Mouse (Mus musculus) intestine, embryonic 15.5 days (tissue): ENCODE results near the gene Vrtn. TPM values are rescaled to one million over a fixed set of nuclear protein-coding genes. Genes with fewer than 3 reads are reported as not detected.

Source experiments
- ATAC-seq: fragments of 200-750 bp; cut with Nextera tagmentation; 2 replicates; pipeline ENCODE4 v1.8.0; 2017; ENCODE audit warnings: moderate TSS enrichment, moderate library complexity
- H3K27ac ChIP-seq: fragments of 300-500 bp; sonication (generic); 2 replicates; pipeline ENCODE4 v1.5.1; 2015; ENCODE audit warnings: mild to moderate bottlenecking, inconsistent platforms
- H3K27me3 ChIP-seq: fragments of 300-500 bp; sonication (generic); replicated peaks from 2 replicates; pipeline ENCODE4 v1.6.1; 2015; ENCODE audit warnings: inconsistent platforms
- H3K36me3 ChIP-seq: fragments of 300-500 bp; sonication (generic); 2 replicates; pipeline ENCODE4 v1.6.1; 2015; ENCODE audit warnings: inconsistent platforms
- H3K4me1 ChIP-seq: fragments of 300-500 bp; sonication (generic); replicated peaks from 2 replicates; pipeline ENCODE4 v1.6.1; 2015; ENCODE audit warnings: inconsistent platforms
- H3K4me2 ChIP-seq: fragments of 300-500 bp; sonication (generic); replicated peaks from 2 replicates; pipeline ENCODE4 v1.6.1; 2015; ENCODE audit warnings: mild to moderate bottlenecking, inconsistent platforms
- H3K4me3 ChIP-seq: fragments of 300-500 bp; sonication (generic); replicated peaks from 2 replicates; pipeline ENCODE4 v1.5.1; 2015; ENCODE audit warnings: inconsistent platforms
- H3K9ac ChIP-seq: fragments of 300-500 bp; sonication (generic); 2 replicates; pipeline ENCODE4 v1.6.1; 2015; ENCODE audit warnings: inconsistent platforms
- H3K9me3 ChIP-seq: fragments of 300-500 bp; sonication (generic); 2 replicates; pipeline ENCODE4 v1.6.1; 2016; ENCODE audit warnings: inconsistent platforms
- WGBS: fragments of 180-500 bp; shearing (Covaris S2); methylation state at CpG from one replicate; pipeline ENCODE4 v1.1.7; 2015; 5-methylcytosine and 5-hydroxymethylcytosine counted together
- polyA plus RNA-seq: library from polyadenylated mRNA; unstranded; fragments of >200 nt; fragmentation: Nextera tagmentation; extraction: Ambion mirVana; gene quantifications from 2 replicates; pipeline ENCODE4 v1.2.1, GENCODE M21; 2015

The Vrtn gene
- polyA plus RNA-seq = not detected in 2 replicates

- H3K27me3 ChIP-seq = peaks cover 41% of the 10 kb centered on the region
- no peaks in the 10 kb centered on the region for H3K9me3 ChIP-seq
- H3K4me2 ChIP-seq = no peak within 1 kb of the TSS
- H3K4me1 ChIP-seq = no peaks in the 10 kb centered on the region
- ATAC-seq = no peak
- WGBS = 10% methylated on average over 9 of the region's 9 CpGs
- no peak within 1 kb of the TSS for H3K27ac ChIP-seq
- H3K9ac ChIP-seq = no peak within 1 kb of the TSS
- no peaks in the 10 kb centered on the region for H3K36me3 ChIP-seq
- H3K4me3 ChIP-seq = no peak within 1 kb of the TSS
Observed at GRCm38 (mm10) chr12:84640654-84641053, at the start of gene Vrtn. Vrtn (plus strand) TSS chr12:84641019.

- no peaks in the 10 kb centered on the region for H3K4me1 ChIP-seq
- H3K9ac ChIP-seq = no peak overlapping the region
- WGBS = 25% methylated on average over 8 of the region's 8 CpGs
- no peak for ATAC-seq
- H3K27ac ChIP-seq = no peak overlapping the region
- H3K4me2 ChIP-seq = no peak overlapping the region
- H3K4me3 ChIP-seq = no peak overlapping the region
- H3K27me3 ChIP-seq = peaks cover 4% of the 10 kb centered on the region; the same call in 1 of the 2 replicates
- H3K9me3 ChIP-seq = no peaks in the 10 kb centered on the region
- no peaks in the 10 kb centered on the region for H3K36me3 ChIP-seq
Observed at GRCm38 (mm10) chr12:84598324-84598723, 42.5 kb upstream of the Vrtn start.

- no peak overlapping the region for H3K4me2 ChIP-seq
- H3K36me3 ChIP-seq = peaks cover 4% of the 10 kb centered on the region
- 82% methylated on average over 7 of the region's 7 CpGs for WGBS
- H3K4me3 ChIP-seq = no peak overlapping the region
- no peaks in the 10 kb centered on the region for H3K27me3 ChIP-seq
- peak; percentile 63; the same call in 1 of the 2 replicates for ATAC-seq
- no peak overlapping the region for H3K27ac ChIP-seq
- no peak overlapping the region for H3K9ac ChIP-seq
- H3K9me3 ChIP-seq = no peaks in the 10 kb centered on the region
- no peaks in the 10 kb centered on the region for H3K4me1 ChIP-seq
Observed at GRCm38 (mm10) chr12:84604001-84604400, 36.8 kb upstream of the Vrtn start.

GRCm38 (mm10) chr12:84605860-84606259, 35.0 kb upstream of the Vrtn start:
- WGBS = 78% methylated on average over 7 of the region's 7 CpGs
- no peaks in the 10 kb centered on the region for H3K9me3 ChIP-seq
- no peak overlapping the region for H3K27ac ChIP-seq
- no peak overlapping the region for H3K9ac ChIP-seq
- no peaks in the 10 kb centered on the region for H3K27me3 ChIP-seq
- H3K4me2 ChIP-seq = no peak overlapping the region
- no peak for ATAC-seq
- H3K4me1 ChIP-seq = no peaks in the 10 kb centered on the region
- H3K36me3 ChIP-seq = peaks cover 4% of the 10 kb centered on the region
- no peak overlapping the region for H3K4me3 ChIP-seq

GRCm38 (mm10) chr12:84611718-84612117, 29.1 kb upstream of the Vrtn start:
- H3K4me3 ChIP-seq = no peak overlapping the region
- H3K9ac ChIP-seq = no peak overlapping the region
- no peak for ATAC-seq
- no peak overlapping the region for H3K27ac ChIP-seq
- no peak overlapping the region for H3K4me2 ChIP-seq
- 0 out of 2 replicates have a peak, but pooled peaks cover 3% of the 10 kb centered on the region for H3K4me1 ChIP-seq
- H3K27me3 ChIP-seq = no peaks in the 10 kb centered on the region
- no peaks in the 10 kb centered on the region; the same call in 1 of the 2 replicates for H3K36me3 ChIP-seq
- H3K9me3 ChIP-seq = no peaks in the 10 kb centered on the region
- WGBS = 87% methylated on average over 10 of the region's 10 CpGs

GRCm38 (mm10) chr12:84612518-84612917, 28.3 kb upstream of the Vrtn start:
- Histone ChIP-seq H3K27me3 (no peaks in the 10 kb centered on the region), H3K4me3 (no peak overlapping the region), H3K9me3 (no peaks in the 10 kb centered on the region), H3K4me2 (peak overlapping the region; percentile 28; the same call in 1 of the 2 replicates), H3K4me1 (0 out of 2 replicates have a peak, but pooled peaks cover 3% of the 10 kb centered on the region), H3K9ac (no peak overlapping the region), H3K36me3 (no peaks in the 10 kb centered on the region; the same call in 1 of the 2 replicates), H3K27ac (peak overlapping the region; percentile 44; the same call in 1 of the 2 replicates)
- WGBS = 51% methylated on average over 8 of the region's 8 CpGs
- ATAC-seq = peak; percentile 78

GRCm38 (mm10) chr12:84614001-84614400, 26.8 kb upstream of the Vrtn start:
- ATAC-seq = no peak
- no peak overlapping the region for H3K4me2 ChIP-seq
- WGBS = 84% methylated on average over 11 of the region's 11 CpGs

GRCm38 (mm10) chr12:84614524-84614923, 26.3 kb upstream of the Vrtn start:
- H3K4me1 ChIP-seq = 0 out of 2 replicates have a peak, but pooled peaks cover 3% of the 10 kb centered on the region
- no peaks in the 10 kb centered on the region for H3K9me3 ChIP-seq
- WGBS = 63% methylated on average over 7 of the region's 7 CpGs
- H3K27me3 ChIP-seq = no peaks in the 10 kb centered on the region
- H3K4me2 ChIP-seq = no peak overlapping the region
- H3K27ac ChIP-seq = no peak overlapping the region
- no peak overlapping the region for H3K9ac ChIP-seq
- H3K4me3 ChIP-seq = no peak overlapping the region
- H3K36me3 ChIP-seq = no peaks in the 10 kb centered on the region
- no peak for ATAC-seq

More at GRCm38 (mm10) chr12:84614001-84614400, 26.8 kb upstream of the Vrtn start:
- no peak overlapping the region for H3K9ac ChIP-seq
- no peaks in the 10 kb centered on the region for H3K36me3 ChIP-seq
- no peak overlapping the region for H3K4me3 ChIP-seq
- 0 out of 2 replicates have a peak, but pooled peaks cover 3% of the 10 kb centered on the region for H3K4me1 ChIP-seq
- no peaks in the 10 kb centered on the region for H3K9me3 ChIP-seq
- no peak overlapping the region for H3K27ac ChIP-seq
- H3K27me3 ChIP-seq = no peaks in the 10 kb centered on the region

GRCm38 (mm10) chr12:84616977-84617630, 23.7 kb upstream of the Vrtn start, which contains the start of gene Abcd4:
Abcd4 (minus strand) TSS chr12:84617413.
- H3K4me1 ChIP-seq = 0 out of 2 replicates have a peak, but pooled peaks cover 5% of the 10 kb centered on the region
- peak within 1 kb of the TSS; percentile 52 for H3K27ac ChIP-seq
- peak within 1 kb of the TSS; percentile 93 for H3K9ac ChIP-seq
- H3K9me3 ChIP-seq = no peaks in the 10 kb centered on the region
- no peaks in the 10 kb centered on the region for H3K36me3 ChIP-seq
- WGBS = under 1% methylated on average over 34 of the region's 34 CpGs
- H3K4me2 ChIP-seq = peak within 1 kb of the TSS; percentile 72
- peak within 1 kb of the TSS; percentile 82 for H3K4me3 ChIP-seq
- ATAC-seq = peak; percentile 98
- H3K27me3 ChIP-seq = no peaks in the 10 kb centered on the region

- Histone ChIP-seq H3K9me3 (no peaks in the 10 kb centered on the region), H3K36me3 (no peaks in the 10 kb centered on the region), H3K4me3 (peak overlapping the region; percentile 82), H3K27me3 (no peaks in the 10 kb centered on the region), H3K9ac (peak overlapping the region; percentile 41; the same call in 1 of the 2 replicates), H3K27ac (no peak overlapping the region), H3K4me1 (0 out of 2 replicates have a peak, but pooled peaks cover 5% of the 10 kb centered on the region), H3K4me2 (peak overlapping the region; percentile 69)
- ATAC-seq = peak; percentile 55
- 7% methylated on average over 10 of the region's 10 CpGs for WGBS
Observed at GRCm38 (mm10) chr12:84617663-84618062, 23.2 kb upstream of the Vrtn start.

- no peaks in the 10 kb centered on the region for H3K36me3 ChIP-seq
- ATAC-seq = no peak
- no peaks in the 10 kb centered on the region for H3K9me3 ChIP-seq
- H3K27ac ChIP-seq = no peak overlapping the region
- H3K4me1 ChIP-seq = 0 out of 2 replicates have a peak, but pooled peaks cover 2% of the 10 kb centered on the region
- H3K27me3 ChIP-seq = peaks cover 10% of the 10 kb centered on the region
- H3K4me2 ChIP-seq = no peak overlapping the region
- no peak overlapping the region for H3K4me3 ChIP-seq
- no peak overlapping the region for H3K9ac ChIP-seq
Observed at GRCm38 (mm10) chr12:84620975-84621374, 19.8 kb upstream of the Vrtn start.

GRCm38 (mm10) chr12:84624601-84625000, 16.2 kb upstream of the Vrtn start:
- H3K27me3 ChIP-seq = peaks cover 10% of the 10 kb centered on the region
- WGBS = 24% methylated on average over 8 of the region's 8 CpGs
- H3K9ac ChIP-seq = no peak overlapping the region
- no peak overlapping the region for H3K27ac ChIP-seq
- H3K9me3 ChIP-seq = no peaks in the 10 kb centered on the region
- no peak overlapping the region for H3K4me2 ChIP-seq
- no peak for ATAC-seq
- H3K4me1 ChIP-seq = 0 out of 2 replicates have a peak, but pooled peaks cover 2% of the 10 kb centered on the region
- no peaks in the 10 kb centered on the region for H3K36me3 ChIP-seq
- no peak overlapping the region for H3K4me3 ChIP-seq
